Mouse (Mus musculus) heart, postnatal 36 days (tissue): ENCODE measurements around the gene Akr1c18. TPM values are rescaled to one million over a fixed set of nuclear protein-coding genes. Genes with fewer than 3 reads are reported as not detected.
"Not testable (repeated sequence)": the region's sequence is repeated elsewhere in the genome, so short reads cannot be mapped to it uniquely, and the experiment has no call there.

Experiments
- DNase-seq, 2 experiments: peaks; one replicate each; pipeline ENCODE4 v3.0.0; 2021 to 2022
- intact Hi-C: fragments of 180-260 bp; cut with DNase I; formaldehyde crosslinking; loops from one replicate; pipeline ENCODE4 v1.15.1; 2025
- total RNA-seq, 2 experiments: library from RNA; stranded (reverse); gene quantifications; 2 replicates each; pipeline ENCODE4 v1.2.3; 2021

Gene Akr1c18
- not detected for total RNA-seq

GRCm38 (mm10) chr13:4150518-4150917 is at the start of gene Akr1c18:
Gene Akr1c18, minus strand, starts transcription at chr13:4150654.
- no peak for DNase-seq
- intact Hi-C loops = no loop called here

- no peak for DNase-seq
- intact Hi-C loops = no loop called here
Measured at GRCm38 (mm10) chr13:4192511-4192910, 42.1 kb upstream of the Akr1c18 start.

- DNase-seq = no peak
- intact Hi-C loops = no loop called here
Measured at GRCm38 (mm10) chr13:4190904-4191303, 40.5 kb upstream of the Akr1c18 start, which contains the start of gene Akr1c13. Gene Akr1c13, plus strand, starts transcription at chr13:4191150.

- peak in 1 of 2 experiments; percentile 8 for DNase-seq
Measured at GRCm38 (mm10) chr13:4188174-4188573, 37.7 kb upstream of the Akr1c18 start.

GRCm38 (mm10) chr13:4186641-4187411 is 36.4 kb upstream of the Akr1c18 start:
- intact Hi-C loops, DNase-seq: not testable (repeated sequence)

More at GRCm38 (mm10) chr13:4188174-4188573, 37.7 kb upstream of the Akr1c18 start:
- intact Hi-C loops = loop anchor here (2.0 kb wide), 1 partner anchor 93 kb away; no protein-coding TSS in a partner anchor

GRCm38 (mm10) chr13:4183116-4183515 is 32.7 kb upstream of the Akr1c18 start:
- DNase-seq = peak in 1 of 2 experiments; percentile 1
- intact Hi-C loops = no loop called here

- intact Hi-C loops, DNase-seq: not testable (repeated sequence)
Measured at GRCm38 (mm10) chr13:4181321-4181720, 30.9 kb upstream of the Akr1c18 start.

GRCm38 (mm10) chr13:4172978-4173377 is 22.5 kb upstream of the Akr1c18 start:
- DNase-seq = no peak
- intact Hi-C loops = no loop called here

- intact Hi-C loops = no loop called here
- DNase-seq = no peak
Measured at GRCm38 (mm10) chr13:4168006-4168405, 17.6 kb upstream of the Akr1c18 start.

GRCm38 (mm10) chr13:4155286-4155685 is 4.8 kb upstream of the Akr1c18 start:
- intact Hi-C loops = no loop called here
- DNase-seq = no peak

GRCm38 (mm10) chr13:4153593-4153992 is 3.1 kb upstream of the Akr1c18 start:
- intact Hi-C loops = no loop called here
- DNase-seq = no peak

- no peak for DNase-seq
- intact Hi-C loops = no loop called here
Measured at GRCm38 (mm10) chr13:4152908-4153307, 2.5 kb upstream of the Akr1c18 start.

- intact Hi-C loops = no loop called here
Measured at GRCm38 (mm10) chr13:4144261-4144660, 6.2 kb downstream of the Akr1c18 start.

GRCm38 (mm10) chr13:4133070-4133469 is 17.4 kb downstream of the Akr1c18 start:
- peak; percentile 4 to 12 for DNase-seq

More at GRCm38 (mm10) chr13:4144261-4144660, 6.2 kb downstream of the Akr1c18 start:
- DNase-seq = no peak

GRCm38 (mm10) chr13:4131721-4132120 is 18.7 kb downstream of the Akr1c18 start:
- intact Hi-C loops = loop anchor here (2.0 to 5.0 kb wide), 3 partner anchors 119 to 481 kb away; no protein-coding TSS in a partner anchor
- DNase-seq = no peak

More at GRCm38 (mm10) chr13:4133070-4133469, 17.4 kb downstream of the Akr1c18 start:
- intact Hi-C loops = loop anchor here (5.0 kb wide), 2 partner anchors 121 to 479 kb away; no protein-coding TSS in a partner anchor

- intact Hi-C loops = loop anchor here (2.0 to 5.0 kb wide), 3 partner anchors 119 to 481 kb away; no protein-coding TSS in a partner anchor
- DNase-seq = no peak
Measured at GRCm38 (mm10) chr13:4131317-4131716, 19.1 kb downstream of the Akr1c18 start.

GRCm38 (mm10) chr13:4129100-4129499 is 21.4 kb downstream of the Akr1c18 start:
- intact Hi-C loops = no loop called here
- DNase-seq = peak in 1 of 2 experiments; percentile 4

GRCm38 (mm10) chr13:4125846-4126245 is 24.6 kb downstream of the Akr1c18 start:
- DNase-seq, intact Hi-C loops: not testable (repeated sequence)

GRCm38 (mm10) chr13:4124471-4124870 is 26.0 kb downstream of the Akr1c18 start:
- intact Hi-C loops, DNase-seq: not testable (repeated sequence)

- peak in 1 of 2 experiments; percentile 5 for DNase-seq
- intact Hi-C loops = no loop called here
Measured at GRCm38 (mm10) chr13:4123146-4123545, 27.3 kb downstream of the Akr1c18 start.

GRCm38 (mm10) chr13:4119181-4119904 is 31.1 kb downstream of the Akr1c18 start:
- DNase-seq = no peak
- intact Hi-C loops = no loop called here
